Mouse (Mus musculus): ENCODE results near the gene Hpse2.

- no peak for TF ChIP-seq CHD2 (IDR thresholded peaks at IDR 0.05; ENCODE audit: low read depth, low read length)
- no peak for TF ChIP-seq MAFK (IDR thresholded peaks at IDR 0.05; ENCODE audit: insufficient read depth, low read depth, low read length)
- TF ChIP-seq HCFC1 (IDR thresholded peaks at IDR 0.05; ENCODE audit: borderline replicate concordance, insufficient read depth, low read length): no peak
- no peak for TF ChIP-seq ZNF384 (IDR thresholded peaks at IDR 0.05; ENCODE audit: low read depth, low read length)
These were observed 39.5 kb upstream of the Hpse2 start for GRCm38 (mm10) chr19:43427446-43428224.
